14 mouse cellular contexts compared by ENCODE assay signal in genomic region chr1:106710202-106710601, GRCm38 (mm10). TPM values are rescaled to one million over a fixed set of nuclear protein-coding genes. Genes with fewer than 3 reads are reported as not detected.
A peak's percentile ranks its signal among the peaks of the same experiment; 100 is the strongest.
DNase-seq lines count a peak whose midpoint lies in the region; ATAC-seq lines count a peak whose summit lies in the region.
"Had no signal": no experiment of that assay in that cellular context is flagged by ENCODE, and none has a peak within 500 bp of the region (broad histone marks: within the 10 kb centered on the region; RNA-seq: fewer than 3 reads in every experiment).

No protein-coding gene starts in this region.

- no peak for ATAC-seq in embryonic facial prominence, embryonic 13.5 days (ENCODE audit: insufficient number of reproducible peaks, insufficient read depth, low FRiP score, low TSS enrichment, low read depth)
- ATAC-seq in hindbrain, embryonic 15.5 days (ENCODE audit: low FRiP score, low read depth), result no peak
- ATAC-seq in hindbrain, embryonic 11.5 days (ENCODE audit: low FRiP score), result no peak
- ATAC-seq in neural tube, embryonic 11.5 days (ENCODE audit: insufficient read depth, low FRiP score, low TSS enrichment), result no peak
- no peak for ATAC-seq in neural tube, embryonic 15.5 days (ENCODE audit: low FRiP score)
- no peak for ATAC-seq in frontal cortex, adult (ENCODE audit: low TSS enrichment)

- no peak overlapping the region for H3K9ac ChIP-seq in embryonic facial prominence, embryonic 13.5 days
- no peak overlapping the region for H3K9ac ChIP-seq in hindbrain, embryonic 15.5 days
- H3K9ac ChIP-seq in hindbrain, embryonic 11.5 days (ENCODE audit: low read depth, low read length), result no peak overlapping the region
- no peak overlapping the region for H3K9ac ChIP-seq in neural tube, embryonic 11.5 days (ENCODE audit: low read length)
- H3K9ac ChIP-seq in neural tube, embryonic 15.5 days (replicated peaks), result no peak overlapping the region

- DNase-seq in embryonic facial prominence, embryonic 10.5 days (ENCODE audit: low spot score), result no peak
- DNase-seq in hindbrain, embryonic 11.5 days (ENCODE audit: low spot score), result no peak
- DNase-seq in neural tube, embryonic 11.5 days (ENCODE audit: low spot score), result peak; percentile 4
- DNase-seq in neural tube, embryonic 10.5 days (ENCODE audit: extremely low spot score, low spot score), result no peak
- DNase-seq: cerebellum, postnatal 10 days; gastrocnemius, postnatal 10 days; liver; lung, postnatal 4 days; right cerebral cortex, postnatal 14 days had no signal

- H3K9me3 ChIP-seq in embryonic facial prominence, embryonic 13.5 days, result no peaks in the 10 kb centered on the region
- H3K9me3 ChIP-seq in embryonic facial prominence, embryonic 10.5 days, result no peaks in the 10 kb centered on the region
- H3K9me3 ChIP-seq in hindbrain, embryonic 15.5 days, result no peaks in the 10 kb centered on the region
- no peaks in the 10 kb centered on the region for H3K9me3 ChIP-seq in hindbrain, embryonic 11.5 days (ENCODE audit: control insufficient read depth, low read length)
- H3K9me3 ChIP-seq in neural tube, embryonic 11.5 days (ENCODE audit: control insufficient read depth, low read length), result no peaks in the 10 kb centered on the region
- no peaks in the 10 kb centered on the region for H3K9me3 ChIP-seq in neural tube, embryonic 15.5 days (replicated peaks)

- no peak overlapping the region for H3K27ac ChIP-seq in embryonic facial prominence, embryonic 13.5 days
- no peak overlapping the region for H3K27ac ChIP-seq in embryonic facial prominence, embryonic 10.5 days (replicated peaks)
- no peak overlapping the region for H3K27ac ChIP-seq in hindbrain, embryonic 15.5 days (replicated peaks)
- no peak overlapping the region for H3K27ac ChIP-seq in hindbrain, embryonic 11.5 days (ENCODE audit: low read depth, low read length)
- no peak overlapping the region for H3K27ac ChIP-seq in neural tube, embryonic 11.5 days (ENCODE audit: low read depth, low read length)
- no peak overlapping the region for H3K27ac ChIP-seq in neural tube, embryonic 15.5 days (replicated peaks)
- H3K27ac ChIP-seq: layer of hippocampus, adult 2 months had no signal

- H3K4me1 ChIP-seq in embryonic facial prominence, embryonic 13.5 days, result peaks cover 31% of the 10 kb centered on the region
- peaks cover 24% of the 10 kb centered on the region for H3K4me1 ChIP-seq in embryonic facial prominence, embryonic 10.5 days
- peaks cover 32% of the 10 kb centered on the region for H3K4me1 ChIP-seq in hindbrain, embryonic 15.5 days (replicated peaks)
- H3K4me1 ChIP-seq in hindbrain, embryonic 11.5 days (replicated peaks; ENCODE audit: control insufficient read depth, insufficient read depth, low read length), result no peaks in the 10 kb centered on the region; the same call in 1 of the 2 replicates
- peaks cover 8% of the 10 kb centered on the region; the same call in 1 of the 2 replicates for H3K4me1 ChIP-seq in neural tube, embryonic 11.5 days (ENCODE audit: control insufficient read depth, insufficient read depth, low read length)
- peaks cover 55% of the 10 kb centered on the region for H3K4me1 ChIP-seq in neural tube, embryonic 15.5 days

- peak overlapping the region; percentile 97 for H3K4me2 ChIP-seq in embryonic facial prominence, embryonic 13.5 days
- H3K4me2 ChIP-seq in hindbrain, embryonic 15.5 days, result peak overlapping the region; percentile 99
- no peak overlapping the region for H3K4me2 ChIP-seq in hindbrain, embryonic 11.5 days (replicated peaks; ENCODE audit: low read depth, low read length)
- no peak overlapping the region for H3K4me2 ChIP-seq in neural tube, embryonic 11.5 days (ENCODE audit: low read depth)
- H3K4me2 ChIP-seq in neural tube, embryonic 15.5 days, result peak overlapping the region; percentile 80

- H3K27me3 ChIP-seq in embryonic facial prominence, embryonic 13.5 days, result no peaks in the 10 kb centered on the region
- H3K27me3 ChIP-seq in embryonic facial prominence, embryonic 10.5 days (replicated peaks; ENCODE audit: low read depth, poor library complexity, severe bottlenecking), result peaks cover 10% of the 10 kb centered on the region
- H3K27me3 ChIP-seq in hindbrain, embryonic 15.5 days, result no peaks in the 10 kb centered on the region
- H3K27me3 ChIP-seq in hindbrain, embryonic 11.5 days (ENCODE audit: control insufficient read depth, insufficient read depth, low read length), result no peaks in the 10 kb centered on the region
- no peaks in the 10 kb centered on the region for H3K27me3 ChIP-seq in neural tube, embryonic 11.5 days (ENCODE audit: control insufficient read depth, insufficient read depth, low read length)
- no peaks in the 10 kb centered on the region for H3K27me3 ChIP-seq in neural tube, embryonic 15.5 days (replicated peaks)

- no peaks in the 10 kb centered on the region for H3K36me3 ChIP-seq in embryonic facial prominence, embryonic 13.5 days
- H3K36me3 ChIP-seq in embryonic facial prominence, embryonic 10.5 days (replicated peaks), result no peaks in the 10 kb centered on the region
- H3K36me3 ChIP-seq in hindbrain, embryonic 15.5 days, result no peaks in the 10 kb centered on the region
- H3K36me3 ChIP-seq in hindbrain, embryonic 11.5 days (ENCODE audit: control insufficient read depth, insufficient read depth, low read length), result no peaks in the 10 kb centered on the region
- H3K36me3 ChIP-seq in neural tube, embryonic 11.5 days (ENCODE audit: control insufficient read depth, insufficient read depth, low read length), result no peaks in the 10 kb centered on the region
- H3K36me3 ChIP-seq in neural tube, embryonic 15.5 days, result no peaks in the 10 kb centered on the region

- H3K4me3 ChIP-seq in embryonic facial prominence, embryonic 13.5 days, result no peak overlapping the region
- H3K4me3 ChIP-seq in embryonic facial prominence, embryonic 10.5 days, result no peak overlapping the region
- peak overlapping the region; percentile 23 for H3K4me3 ChIP-seq in hindbrain, embryonic 15.5 days
- H3K4me3 ChIP-seq in hindbrain, embryonic 11.5 days (ENCODE audit: low read depth, low read length), result no peak overlapping the region
- no peak overlapping the region for H3K4me3 ChIP-seq in neural tube, embryonic 11.5 days (ENCODE audit: low read depth, low read length)
- H3K4me3 ChIP-seq in neural tube, embryonic 15.5 days (replicated peaks), result peak overlapping the region; percentile 15; the same call in 1 of the 2 replicates

- whole genome bisulfite sequencing in embryonic facial prominence, embryonic 13.5 days, result 84% methylated on average over 7 of the region's 7 CpGs
- WGBS in embryonic facial prominence, embryonic 10.5 days, result 90% methylated on average over 7 of the region's 7 CpGs
- WGBS in hindbrain, embryonic 15.5 days, result 80% methylated on average over 7 of the region's 7 CpGs
- WGBS in hindbrain, embryonic 11.5 days, result 85% methylated on average over 7 of the region's 7 CpGs
- 85% methylated on average over 7 of the region's 7 CpGs for WGBS in neural tube, embryonic 11.5 days
- 85% methylated on average over 7 of the region's 7 CpGs for WGBS in neural tube, embryonic 15.5 days

RNA-seq across cellular contexts. Expression of gene Bcl2, which starts 3.9 kb away (rescaled TPM):
- 23.7 and 29.1 TPM in 2 replicates for polyA plus RNA-seq in embryonic facial prominence, embryonic 13.5 days (2015; fragmentation: Nextera tagmentation; extraction: Ambion mirVana)
- polyA plus RNA-seq in embryonic facial prominence, embryonic 10.5 days (2016; fragmentation: Nextera tagmentation; extraction: Ambion mirVana), result 9.4 and 10.8 TPM in 2 replicates
- polyA plus RNA-seq in hindbrain, embryonic 15.5 days (2015; fragmentation: Nextera tagmentation; extraction: Ambion mirVana), result 15.9 and 18.4 TPM in 2 replicates
- 5.9 and 6.9 TPM in 2 replicates for polyA plus RNA-seq in hindbrain, embryonic 11.5 days (2014; fragmentation: Nextera tagmentation; extraction: Ambion mirVana)
- 5.5 TPM in 2 replicates for polyA plus RNA-seq in neural tube, embryonic 11.5 days (2014; fragmentation: Nextera tagmentation; extraction: Ambion mirVana)
- polyA plus RNA-seq in neural tube, embryonic 15.5 days (2015; fragmentation: Nextera tagmentation; extraction: Ambion mirVana), result 16.7 and 20.9 TPM in 2 replicates

RNA-seq across cellular contexts. Expression of gene Kdsr, which starts 49.3 kb away (rescaled TPM):
- 17.0 and 19.7 TPM in 2 replicates for polyA plus RNA-seq in embryonic facial prominence, embryonic 13.5 days (2015; fragmentation: Nextera tagmentation; extraction: Ambion mirVana)
- 9.7 and 10.1 TPM in 2 replicates for polyA plus RNA-seq in embryonic facial prominence, embryonic 10.5 days (2016; fragmentation: Nextera tagmentation; extraction: Ambion mirVana)
- 13.9 and 15.4 TPM in 2 replicates for polyA plus RNA-seq in hindbrain, embryonic 15.5 days (2015; fragmentation: Nextera tagmentation; extraction: Ambion mirVana)
- 9.8 and 10.3 TPM in 2 replicates for polyA plus RNA-seq in hindbrain, embryonic 11.5 days (2014; fragmentation: Nextera tagmentation; extraction: Ambion mirVana)
- polyA plus RNA-seq in neural tube, embryonic 11.5 days (2014; fragmentation: Nextera tagmentation; extraction: Ambion mirVana), result 8.0 and 8.8 TPM in 2 replicates
- 10.1 and 12.1 TPM in 2 replicates for polyA plus RNA-seq in neural tube, embryonic 15.5 days (2015; fragmentation: Nextera tagmentation; extraction: Ambion mirVana)

Comparison
In these comparisons a context has a peak if more than half of its experiments do, and no peak if none do; other contexts are left out.
1. H3K4me2 ChIP-seq: peak in embryonic facial prominence, embryonic 13.5 days (single experiment), hindbrain, embryonic 15.5 days (single experiment) and neural tube, embryonic 15.5 days (single experiment); none in hindbrain, embryonic 11.5 days (single experiment) and neural tube, embryonic 11.5 days (single experiment).
2. H3K4me3 ChIP-seq: peak in hindbrain, embryonic 15.5 days (single experiment) and neural tube, embryonic 15.5 days (single experiment); none in embryonic facial prominence, embryonic 13.5 days (single experiment), embryonic facial prominence, embryonic 10.5 days (single experiment), hindbrain, embryonic 11.5 days (single experiment) and neural tube, embryonic 11.5 days (single experiment).